Mouse (Mus musculus) liver, postnatal 0 days (tissue): Measurements from ENCODE around the gene Tada3.

Source experiments
- CTCF ChIP-seq: sonication (generic); IDR thresholded peaks from 2 replicates; pipeline ENCODE4 v1.5.1; 2016; ENCODE audit warnings: antibody characterized with exemption, low read depth
- EP300 ChIP-seq: IDR thresholded peaks from 2 replicates; pipeline ENCODE4 v1.6.1; 2016; ENCODE audit warnings: antibody characterized with exemption, low read depth, mild to moderate bottlenecking

DNA sequence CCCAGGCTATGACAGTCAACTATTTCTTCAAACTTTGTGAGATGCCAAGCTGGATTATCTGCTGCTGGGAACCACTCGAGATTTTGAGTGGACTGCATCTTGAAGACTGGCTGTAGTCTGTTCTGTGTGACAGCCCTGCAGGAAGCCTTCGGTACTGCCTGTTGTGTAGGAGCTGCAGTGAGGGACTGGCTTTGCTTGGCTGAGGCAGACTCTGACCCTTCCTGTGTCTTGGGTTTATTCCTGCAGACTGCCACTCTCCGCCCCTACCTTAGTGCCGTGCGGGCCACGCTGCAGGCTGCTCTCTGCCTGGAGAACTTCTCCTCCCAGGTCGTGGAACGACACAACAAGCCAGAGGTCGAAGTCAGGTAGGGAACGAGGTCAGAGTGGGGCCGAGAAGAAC lies 2.8 kb upstream of the Tada3 start:
- TF ChIP-seq CTCF (no peak), EP300 (no peak)
